Mouse (Mus musculus) intestine, postnatal 0 days (tissue): ENCODE results near the gene Aldh2. TPM values are rescaled to one million over a fixed set of nuclear protein-coding genes. Genes with fewer than 3 reads are reported as not detected.
"Not testable (repeated sequence)": the region's sequence is repeated elsewhere in the genome, so short reads cannot be mapped to it uniquely, and the experiment has no call there.

Experiments
- ATAC-seq: fragments of 200-750 bp; cut with Nextera tagmentation; 2 replicates; pipeline ENCODE4 v1.8.0; 2017; ENCODE audit warnings: mild to moderate bottlenecking, moderate TSS enrichment, moderate library complexity
- H3K27ac ChIP-seq: fragments of 300-500 bp; sonication (generic); 2 replicates; pipeline ENCODE4 v1.5.1; 2014; ENCODE audit warnings: mild to moderate bottlenecking, low read depth, low read length, moderate library complexity
- H3K27me3 ChIP-seq: fragments of 300-500 bp; sonication (generic); replicated peaks from 2 replicates; pipeline ENCODE4 v1.6.1; 2014; ENCODE audit warnings: low read length, mixed read lengths; ENCODE audit not compliant: control insufficient read depth, insufficient read depth
- H3K36me3 ChIP-seq: fragments of 300-500 bp; sonication (generic); 2 replicates; pipeline ENCODE4 v1.6.1; 2014; ENCODE audit warnings: mild to moderate bottlenecking, moderate library complexity; ENCODE audit not compliant: control insufficient read depth, insufficient read depth
- H3K4me1 ChIP-seq: fragments of 300-500 bp; sonication (generic); replicated peaks from 2 replicates; pipeline ENCODE4 v1.6.1; 2014; ENCODE audit warnings: antibody characterized with exemption, low read length, mixed read lengths; ENCODE audit not compliant: control insufficient read depth, insufficient read depth
- H3K4me2 ChIP-seq: fragments of 300-500 bp; sonication (generic); replicated peaks from 2 replicates; pipeline ENCODE4 v1.6.1; 2014; ENCODE audit warnings: low read depth, mild to moderate bottlenecking, moderate library complexity
- H3K4me3 ChIP-seq: fragments of 300-500 bp; sonication (generic); 2 replicates; pipeline ENCODE4 v1.5.1; 2014; ENCODE audit warnings: low read depth, low read length
- H3K9ac ChIP-seq: fragments of 300-500 bp; sonication (generic); 2 replicates; pipeline ENCODE4 v1.6.1; 2014; ENCODE audit warnings: mild to moderate bottlenecking, low read depth, low read length
- H3K9me3 ChIP-seq: fragments of 300-500 bp; sonication (generic); 2 replicates; pipeline ENCODE4 v1.6.1; 2016; ENCODE audit warnings: mixed run types; ENCODE audit not compliant: control insufficient read depth
- CTCF ChIP-seq: sonication (generic); IDR thresholded peaks from 2 replicates; pipeline ENCODE4 v1.5.1; 2016; ENCODE audit warnings: low read depth, mild to moderate bottlenecking, control low read depth, antibody characterized with exemption, moderate library complexity
- whole genome bisulfite sequencing: fragments of 180-500 bp; shearing (Covaris S2); extraction: QIAGEN DNeasy Blood & Tissue Kit; methylation state at CpG from one replicate; pipeline ENCODE4 v1.1.7; 2014; 5-methylcytosine and 5-hydroxymethylcytosine counted together
- polyA plus RNA-seq: library from polyadenylated mRNA; unstranded; fragments of >200 nt; fragmentation: Nextera tagmentation; extraction: Ambion mirVana; gene quantifications from 2 replicates; pipeline ENCODE4 v1.2.1, GENCODE M21; 2015

The Aldh2 gene
- polyA plus RNA-seq, 1 experiment from 2014 or later = 181 TPM

DNA sequence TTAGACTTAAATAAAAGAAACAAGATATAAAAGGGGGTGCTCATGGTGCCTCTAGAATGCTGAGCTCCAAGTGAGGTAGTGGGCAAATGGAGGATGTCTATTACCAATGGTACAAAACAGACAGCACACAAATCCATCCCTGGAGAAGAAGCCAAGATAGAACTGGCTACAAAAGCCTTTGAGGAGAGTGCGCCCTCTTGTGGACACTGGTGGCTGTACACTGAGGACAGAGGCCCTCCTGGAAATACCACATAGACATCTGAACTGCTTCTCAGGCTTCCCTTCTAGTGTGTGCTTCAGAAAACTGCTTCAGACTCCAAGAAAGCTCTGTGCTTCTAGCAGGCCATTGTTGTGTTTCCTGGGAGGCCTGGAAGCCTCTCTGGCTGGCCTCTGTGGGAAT is 34.2 kb upstream of the Aldh2 start:
- no peaks in the 10 kb centered on the region for H3K4me1 ChIP-seq
- H3K4me3 ChIP-seq = no peak overlapping the region
- H3K4me2 ChIP-seq = no peak overlapping the region
- 0 out of 2 replicates have a peak, but pooled peaks cover 4% of the 10 kb centered on the region for H3K36me3 ChIP-seq
- ATAC-seq = no peak
- H3K9ac ChIP-seq = no peak overlapping the region
- H3K27ac ChIP-seq = no peak overlapping the region
- no peaks in the 10 kb centered on the region for H3K9me3 ChIP-seq
- WGBS = 0% methylated on average over 1 of the region's 1 CpGs
- H3K27me3 ChIP-seq = no peaks in the 10 kb centered on the region
- TF ChIP-seq CTCF = peak; percentile 92

DNA sequence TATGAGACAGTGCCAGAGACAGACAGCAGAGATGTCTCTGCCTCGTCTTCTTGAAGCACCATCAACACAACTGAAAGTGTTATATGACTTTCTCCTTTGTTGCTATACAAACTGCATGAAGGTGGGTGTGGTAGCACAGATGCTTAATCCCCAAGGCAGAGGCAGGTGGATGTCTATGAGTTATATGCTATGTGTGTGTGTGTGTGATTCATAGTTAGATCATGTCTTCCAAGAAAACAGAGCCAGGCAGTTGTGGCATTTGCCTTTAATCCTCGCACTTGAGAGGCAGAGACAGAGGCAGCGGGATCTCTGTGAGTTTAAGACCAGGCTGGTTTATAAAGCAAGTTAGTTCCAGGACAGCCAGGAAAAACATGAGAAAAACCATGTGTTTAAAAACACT is 29.6 kb upstream of the Aldh2 start:
- H3K9me3 ChIP-seq = no peaks in the 10 kb centered on the region
- ATAC-seq = no peak
- H3K4me1 ChIP-seq = no peaks in the 10 kb centered on the region
- H3K27me3 ChIP-seq = no peaks in the 10 kb centered on the region
- no peak overlapping the region for H3K27ac ChIP-seq
- TF ChIP-seq CTCF = no peak
- H3K36me3 ChIP-seq = no peaks in the 10 kb centered on the region
- no peak overlapping the region for H3K4me2 ChIP-seq
- H3K9ac ChIP-seq = no peak overlapping the region
- 82% methylated on average over 3 of the region's 3 CpGs for WGBS
- no peak overlapping the region for H3K4me3 ChIP-seq

DNA sequence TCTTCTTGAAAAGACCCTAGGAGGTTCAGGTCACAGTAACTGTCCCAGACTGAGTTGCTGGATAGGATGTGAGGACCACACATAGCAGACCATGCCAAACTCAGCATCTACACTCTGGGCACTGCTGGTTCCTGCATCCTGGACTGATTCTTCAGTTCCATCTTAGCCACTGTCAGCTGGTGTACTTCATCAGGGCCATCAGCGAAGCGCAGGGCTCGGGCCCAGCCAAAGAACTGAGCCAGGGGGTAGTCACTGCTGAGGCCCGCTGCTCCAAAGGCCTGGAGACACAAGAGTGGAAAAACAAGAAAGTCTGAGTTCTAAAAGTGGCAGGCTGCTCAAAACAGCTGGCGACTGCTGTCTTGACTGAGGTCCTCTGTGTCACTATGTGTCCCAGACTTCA is 27.5 kb upstream of the Aldh2 start:
- TF ChIP-seq CTCF = no peak
- no peak for ATAC-seq
- no peak overlapping the region for H3K4me3 ChIP-seq
- no peak overlapping the region for H3K9ac ChIP-seq
- no peak overlapping the region for H3K4me2 ChIP-seq
- H3K36me3 ChIP-seq = no peaks in the 10 kb centered on the region
- 98% methylated on average over 5 of the region's 5 CpGs for WGBS
- no peaks in the 10 kb centered on the region for H3K27me3 ChIP-seq
- no peaks in the 10 kb centered on the region for H3K4me1 ChIP-seq
- no peak overlapping the region for H3K27ac ChIP-seq
- H3K9me3 ChIP-seq = no peaks in the 10 kb centered on the region

DNA sequence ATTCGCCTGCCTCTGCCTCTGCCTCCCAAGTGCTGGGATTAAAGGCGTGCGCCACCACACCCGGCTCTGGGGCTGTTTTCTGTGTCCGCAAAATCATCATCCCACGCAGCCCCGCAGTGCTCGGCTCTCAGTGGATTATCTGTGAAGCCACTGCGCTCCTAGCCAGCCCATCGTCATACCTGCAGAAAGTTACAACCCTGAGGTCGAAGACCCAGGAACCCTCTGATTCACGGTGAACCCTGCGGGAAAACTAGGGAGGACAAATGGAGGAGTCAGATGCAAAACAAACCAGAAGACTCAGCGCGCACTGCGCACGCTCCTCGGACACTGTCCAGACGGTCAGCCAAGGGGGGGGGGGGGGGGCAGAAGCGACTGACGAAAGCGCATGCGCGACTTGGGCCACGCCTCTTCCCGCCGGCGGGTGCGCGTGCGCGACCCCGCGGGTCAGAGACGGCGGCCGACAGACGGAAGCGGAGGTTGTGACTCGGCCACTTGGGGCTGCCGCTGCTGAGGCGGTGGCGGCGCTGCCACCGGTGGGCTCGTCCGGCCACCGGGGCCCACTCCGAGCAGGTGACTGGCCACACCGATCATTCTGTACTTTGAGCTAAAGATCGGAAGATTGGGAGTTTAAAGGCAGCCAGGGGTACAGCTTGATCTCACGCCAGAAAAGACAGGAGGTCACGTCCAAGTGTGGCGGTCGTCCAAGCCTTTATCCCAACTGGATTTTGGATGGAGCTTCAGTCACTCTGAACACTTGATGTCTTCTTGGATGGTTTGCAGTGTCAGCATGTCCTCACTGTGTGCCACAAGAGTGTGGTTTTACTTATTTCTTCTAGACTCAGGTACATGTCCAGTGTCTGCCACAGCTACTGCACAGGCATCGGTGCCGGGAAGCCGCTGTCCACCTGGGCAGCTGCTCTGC is 25.2 kb upstream of the Aldh2 start, which contains the start of gene Acad12:
Gene Acad12, minus strand, starts transcription at position 347 of the 922 bp plus-strand sequence.
- ATAC-seq = peak; percentile 74
- Histone ChIP-seq H3K4me2 (peak within 1 kb of the TSS; percentile 82), H3K27me3 (no peaks in the 10 kb centered on the region), H3K9ac (peak within 1 kb of the TSS; percentile 73), H3K4me1 (no peaks in the 10 kb centered on the region), H3K4me3 (peak within 1 kb of the TSS; percentile 76), H3K27ac (peak within 1 kb of the TSS; percentile 75), H3K9me3 (no peaks in the 10 kb centered on the region), H3K36me3 (no peaks in the 10 kb centered on the region)
- WGBS = under 1% methylated on average over 57 of the region's 58 CpGs
- peak; percentile 41 for TF ChIP-seq CTCF

DNA sequence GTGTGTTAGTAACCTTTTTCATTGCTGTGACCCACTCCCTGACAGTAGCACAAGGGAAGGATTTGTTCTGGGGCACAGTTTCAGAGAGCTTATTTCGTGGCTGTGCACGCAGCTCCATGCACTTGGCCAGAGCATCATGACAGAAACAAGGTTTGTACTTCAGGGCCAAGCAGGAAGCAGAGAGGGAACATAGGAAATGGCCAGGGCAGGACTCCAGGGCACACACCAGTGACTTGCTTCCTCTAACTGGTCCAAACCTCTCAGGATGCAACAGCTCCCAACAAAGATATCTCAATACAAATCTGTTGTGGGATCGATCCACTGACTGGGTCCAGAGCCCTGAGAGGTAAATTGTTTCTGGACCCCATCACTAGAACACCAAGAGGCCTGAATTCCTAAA is 21.3 kb upstream of the Aldh2 start:
- not testable (repeated sequence) for H3K9ac ChIP-seq, H3K27ac ChIP-seq, H3K36me3 ChIP-seq, H3K27me3 ChIP-seq, H3K9me3 ChIP-seq, ATAC-seq, H3K4me1 ChIP-seq, H3K4me3 ChIP-seq, H3K4me2 ChIP-seq
- WGBS = 79% methylated on average over 3 of the region's 3 CpGs

DNA sequence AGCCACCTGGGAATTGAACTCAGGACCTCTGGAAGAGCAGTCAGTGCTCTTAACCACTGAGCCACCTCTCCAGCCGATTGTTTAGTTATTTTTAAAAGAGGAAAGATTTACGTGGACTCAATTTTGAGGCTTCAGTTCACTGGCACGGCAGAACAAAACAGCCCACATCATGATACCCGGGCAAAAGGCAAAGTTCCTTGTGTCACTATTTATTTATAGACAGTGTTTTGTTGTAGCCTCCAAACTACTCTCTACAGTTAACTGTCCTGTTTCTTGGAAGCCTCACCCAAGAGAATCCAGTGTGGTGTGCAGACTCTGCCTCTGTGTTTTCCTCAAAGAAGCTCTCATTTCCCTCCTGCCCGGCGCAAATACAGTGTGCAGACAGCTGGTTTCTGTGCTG is 18.4 kb upstream of the Aldh2 start:
- TF ChIP-seq CTCF = no peak
- H3K27me3 ChIP-seq = no peaks in the 10 kb centered on the region

More for the DNA sequence above, 18.4 kb upstream of the Aldh2 start:
- WGBS = 79% methylated on average over 6 of the region's 6 CpGs
- Histone ChIP-seq H3K27ac (no peak overlapping the region), H3K9ac (no peak overlapping the region), H3K4me3 (no peak overlapping the region), H3K9me3 (no peaks in the 10 kb centered on the region), H3K4me2 (no peak overlapping the region), H3K36me3 (no peaks in the 10 kb centered on the region), H3K4me1 (no peaks in the 10 kb centered on the region)
- no peak for ATAC-seq
